Mouse (Mus musculus) thymus, adult 2 months (tissue): ENCODE results near the gene Ccdc137.

Experiments
- CTCF ChIP-seq: fragments of 200-500 bp; IDR thresholded peaks from 2 replicates; pipeline ENCODE4 v1.5.1; 2012; ENCODE audit warnings: mild to moderate bottlenecking, control low read depth, low read length, moderate library complexity, borderline replicate concordance; ENCODE audit not compliant: control insufficient read depth, poor library complexity, insufficient read depth; ENCODE audit errors: extremely low read depth
- POLR2A ChIP-seq: fragments of 200-500 bp; IDR thresholded peaks from 2 replicates; pipeline ENCODE4 v1.6.1; 2012; ENCODE audit warnings: mild to moderate bottlenecking, low read length, control low read depth, moderate library complexity; ENCODE audit not compliant: control insufficient read depth, poor library complexity, insufficient read depth; ENCODE audit errors: extremely low read depth

DNA sequence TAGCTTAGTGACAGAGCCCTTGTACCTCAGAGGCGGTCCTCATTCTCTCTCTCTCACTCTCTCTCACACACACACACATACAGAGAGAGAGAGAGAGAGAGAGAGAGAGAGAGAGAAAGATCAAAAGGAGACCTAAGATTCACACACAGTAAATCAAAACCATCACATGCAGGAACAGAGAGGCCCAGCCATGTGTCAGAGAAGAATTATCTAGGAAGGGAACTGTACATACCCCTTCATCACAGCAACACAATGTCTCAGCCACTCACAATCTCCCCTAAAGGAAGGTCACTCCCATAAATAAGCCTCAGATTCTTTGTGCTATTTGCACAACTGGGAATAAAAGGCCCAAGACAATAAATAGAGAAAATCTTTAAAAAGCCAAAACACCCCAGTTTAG is 39.3 kb upstream of the Ccdc137 start:
- TF ChIP-seq POLR2A, result no peak
- TF ChIP-seq CTCF, result no peak
